Mouse (Mus musculus): Measurements from ENCODE around the gene Lifr.

Gene Lifr

DNA sequence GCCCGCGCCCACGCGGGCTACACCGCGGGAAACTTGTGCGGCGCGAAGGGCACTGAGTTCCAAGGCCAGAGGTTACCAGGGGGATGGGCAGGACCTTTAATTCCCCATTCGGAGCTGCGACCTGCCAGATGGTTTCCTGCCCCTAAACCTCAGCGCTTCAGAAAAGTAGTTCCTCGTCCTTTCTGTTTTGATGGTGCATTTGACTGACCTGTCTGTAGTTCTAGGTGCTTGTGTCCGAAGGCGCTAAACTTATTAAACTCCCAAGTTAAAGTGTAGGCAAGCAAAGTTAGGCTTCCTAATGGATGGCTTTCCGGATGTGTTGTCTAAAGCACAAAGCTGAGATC is 39.5 kb downstream of the Lifr start:
- no peak for DNase-seq

GRCm38 (mm10) chr15:7130691-7131225 is 40.3 kb downstream of the Lifr start:
- no peak for DNase-seq

DNA sequence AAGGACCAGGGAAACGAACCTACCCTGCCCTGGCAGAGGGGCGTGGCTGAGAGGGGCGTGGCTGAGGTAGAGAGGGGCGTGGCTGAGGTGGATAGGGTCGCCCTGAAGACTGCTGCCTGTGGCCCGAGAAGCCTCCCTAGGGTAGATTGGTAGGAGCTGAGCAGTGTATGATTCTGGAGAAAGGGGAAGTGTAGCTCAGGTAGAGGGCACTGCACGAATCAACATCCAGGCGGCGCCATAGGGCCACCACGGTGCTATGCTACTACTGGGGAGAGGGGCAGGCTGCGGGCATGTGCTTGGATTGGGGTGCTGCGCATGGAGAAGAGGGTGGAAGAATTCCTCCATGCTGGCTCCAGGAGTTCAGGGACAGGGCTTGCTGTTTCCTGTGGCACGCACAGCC is 42.3 kb downstream of the Lifr start:
- DNase-seq: peak; percentile 60

DNA sequence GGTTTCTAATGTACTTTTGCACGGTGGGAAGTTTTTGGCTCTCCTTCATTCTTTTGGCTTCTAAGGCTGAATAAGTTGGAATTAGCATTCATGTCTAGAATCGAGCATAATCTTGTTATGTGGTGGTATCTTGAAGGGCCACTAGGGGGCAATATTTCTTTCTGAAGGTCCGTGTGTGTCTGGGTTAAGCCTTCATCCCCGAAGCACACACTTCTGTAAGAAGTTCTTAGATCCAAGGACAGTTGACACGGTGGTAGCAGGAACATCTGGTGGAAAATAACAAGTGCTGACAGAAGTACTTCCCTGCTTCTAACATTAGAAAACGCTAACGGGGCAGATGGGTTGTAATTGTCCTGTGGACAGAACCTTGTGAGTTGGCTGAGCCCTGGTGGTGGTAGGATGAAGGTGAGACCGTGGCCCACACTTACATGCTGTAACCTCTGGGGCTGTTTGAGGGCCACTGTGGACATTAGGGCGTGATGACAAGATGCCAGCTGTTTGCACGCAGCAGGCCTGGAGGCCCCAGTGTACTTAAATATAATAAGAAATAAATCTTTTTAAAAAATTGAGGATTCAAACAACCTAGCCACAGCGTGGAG is 44.1 kb downstream of the Lifr start:
- DNase-seq: peak; percentile 82

DNA sequence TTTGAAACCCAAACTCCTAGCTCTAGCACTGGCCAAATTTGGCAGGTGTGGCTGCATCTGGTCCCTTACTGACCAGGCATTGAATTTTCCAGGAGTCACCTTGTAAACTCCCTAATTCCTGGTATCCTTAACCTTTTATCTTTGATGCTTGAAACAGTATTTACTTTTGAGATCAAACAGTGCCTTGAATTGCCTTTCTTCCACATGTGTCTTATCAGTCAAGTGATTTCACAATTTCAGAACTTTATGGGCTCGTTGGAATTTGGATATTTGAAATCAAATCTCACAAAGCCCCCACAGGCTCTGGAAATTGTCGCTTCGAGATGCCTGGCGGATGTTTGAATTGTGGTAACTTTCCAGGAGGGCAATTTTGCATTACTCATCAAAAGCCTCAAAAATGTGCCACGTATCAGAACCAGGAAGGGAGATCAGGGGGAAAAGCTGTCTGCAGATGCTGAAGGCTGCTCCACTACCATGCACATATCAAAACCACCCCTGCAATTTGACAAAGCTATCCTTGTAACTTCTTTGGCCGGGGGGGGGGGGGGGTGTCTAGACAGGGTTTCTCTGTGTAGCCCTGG is 45.7 kb downstream of the Lifr start:
- no peak for DNase-seq

GRCm38 (mm10) chr15:7136912-7137311 is 46.5 kb downstream of the Lifr start:
- DNase-seq: no peak

DNA sequence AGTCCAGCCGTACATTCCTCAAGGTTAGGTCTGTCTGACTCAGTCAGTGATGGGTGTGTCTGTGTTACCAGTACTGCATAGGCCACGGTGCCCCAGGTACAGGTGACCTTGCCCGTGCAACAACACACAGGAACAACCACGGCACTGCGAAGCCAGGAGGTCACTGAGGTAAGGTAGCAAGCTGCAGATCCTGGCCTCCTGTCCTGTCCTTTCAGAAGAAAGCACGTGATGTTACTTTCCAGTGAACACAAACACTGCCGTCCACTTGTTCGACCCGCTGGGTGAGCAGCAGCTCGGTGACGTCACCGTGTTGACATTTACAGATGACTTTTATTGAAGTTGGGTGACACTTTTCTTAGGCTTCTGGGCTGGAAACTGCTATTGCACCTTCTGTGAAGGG is 47.2 kb downstream of the Lifr start:
- peak; percentile 83 for DNase-seq

DNA sequence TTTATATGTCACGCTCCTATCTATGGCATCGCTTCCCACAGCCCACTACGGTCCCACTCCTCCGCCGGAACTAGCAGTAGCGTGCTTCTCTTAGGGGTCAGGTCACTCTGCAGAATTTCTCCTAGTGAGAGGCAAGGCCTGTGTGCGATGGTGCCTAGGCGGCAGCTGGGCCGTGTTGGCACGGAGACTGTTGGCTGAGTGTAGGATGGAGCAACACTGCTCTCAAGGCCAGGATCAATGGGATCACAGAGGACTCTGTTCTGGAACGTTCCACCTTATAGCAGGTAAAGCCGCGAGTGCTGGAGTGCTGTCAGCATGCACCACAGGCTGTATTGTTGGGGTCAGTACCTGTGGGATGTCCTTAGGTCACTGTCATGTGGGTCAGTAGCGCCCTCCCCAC is 48.1 kb downstream of the Lifr start:
- peak; percentile 60 for DNase-seq

DNA sequence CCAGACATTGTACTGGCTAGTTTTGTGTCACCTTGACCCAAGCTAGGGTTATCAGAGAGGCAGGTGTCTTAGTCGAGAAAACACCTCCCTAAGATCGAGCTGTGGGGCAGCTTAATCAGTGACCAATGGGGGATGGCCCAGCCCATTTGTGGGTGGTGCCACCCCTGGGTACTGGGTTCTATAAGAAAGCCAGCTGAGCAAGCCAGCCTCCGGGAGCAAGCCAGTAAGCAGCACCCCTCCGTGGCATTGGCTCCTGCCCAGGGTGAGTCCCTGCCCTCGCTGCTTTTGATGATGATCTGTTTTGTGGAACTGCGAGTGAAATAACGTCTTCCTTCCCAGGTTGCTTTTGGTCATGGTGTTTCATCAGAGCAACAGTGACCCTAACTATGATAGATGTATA is 49.9 kb downstream of the Lifr start:
- no peak for DNase-seq

GRCm38 (mm10) chr15:7141246-7141645 is 50.8 kb downstream of the Lifr start:
- DNase-seq: no peak

DNA sequence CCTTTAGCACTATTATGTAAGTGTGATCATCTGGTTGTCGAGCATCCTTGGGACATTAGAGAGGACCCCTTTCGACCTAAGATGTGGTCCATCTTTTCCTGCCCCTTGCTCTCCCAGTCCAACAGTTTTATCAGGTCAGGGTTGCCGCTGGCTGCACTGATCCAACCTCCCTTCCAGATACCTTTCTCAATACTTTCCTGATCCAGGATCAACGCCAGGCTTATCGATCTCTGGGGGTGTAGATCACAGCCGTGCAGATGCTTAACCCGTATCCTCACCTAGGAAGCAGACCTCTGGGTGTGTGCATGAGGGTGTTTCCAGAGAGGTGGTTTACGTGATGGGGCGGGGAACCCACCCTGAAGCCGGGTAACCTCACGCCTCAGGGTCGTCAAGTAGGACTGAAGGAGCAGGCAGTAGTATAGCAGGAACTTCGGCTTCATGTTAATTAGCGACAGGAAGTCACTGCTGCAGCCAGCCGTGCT is 53.3 kb downstream of the Lifr start:
- DNase-seq: no peak

DNA sequence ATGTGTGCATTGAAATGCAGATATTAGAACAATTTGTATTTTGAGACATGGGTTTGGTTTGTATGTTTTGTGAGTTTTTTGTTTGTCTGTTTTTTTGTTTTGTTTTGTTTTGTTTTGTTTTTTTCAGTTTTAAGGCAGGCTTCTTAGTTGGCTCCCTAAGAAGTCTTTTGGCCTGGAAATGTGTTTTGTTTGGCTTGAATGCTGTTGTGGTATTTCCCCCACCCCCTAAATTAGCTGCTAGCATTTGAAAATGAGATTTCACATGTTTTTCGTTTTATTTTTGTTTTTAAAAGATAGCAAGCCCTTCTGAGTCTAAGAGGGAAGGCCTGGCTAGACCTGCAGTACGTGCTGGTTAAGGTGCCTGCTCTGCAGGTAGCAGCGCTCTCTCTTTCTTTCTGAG is 54.1 kb downstream of the Lifr start:
- DNase-seq: no peak

- peak; percentile 56 for DNase-seq
These were observed 54.5 kb downstream of the Lifr start for GRCm38 (mm10) chr15:7144942-7145341.

GRCm38 (mm10) chr15:7145555-7145954 is 55.1 kb downstream of the Lifr start:
- peak; percentile 55 for DNase-seq

DNA sequence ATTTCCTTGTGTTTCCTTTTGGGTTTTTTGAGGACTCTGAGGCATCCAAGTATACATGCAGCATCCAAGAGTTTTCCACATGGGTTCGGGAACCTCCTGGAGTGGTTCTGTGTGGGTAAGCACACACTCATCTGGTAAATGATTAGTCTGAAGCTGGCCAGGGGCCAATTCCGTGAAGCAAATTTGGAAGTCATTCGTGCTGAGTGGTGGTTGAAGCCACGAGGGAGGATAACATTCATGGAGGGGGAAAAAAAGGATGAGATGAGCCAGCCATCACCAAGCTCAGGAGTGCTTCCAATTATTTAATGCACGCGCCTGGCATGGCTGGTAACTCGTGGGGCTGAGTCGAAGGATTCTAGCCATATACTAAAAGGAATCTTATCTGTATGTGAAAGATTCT is 56.1 kb downstream of the Lifr start:
- DNase-seq: peak; percentile 52

GRCm38 (mm10) chr15:7149796-7150195 is 59.4 kb downstream of the Lifr start:
- no peak for DNase-seq

- DNase-seq: no peak
These were observed 60.2 kb downstream of the Lifr start for GRCm38 (mm10) chr15:7150591-7150990.

GRCm38 (mm10) chr15:7152116-7152760 is 61.8 kb downstream of the Lifr start:
- DNase-seq: no peak

- DNase-seq: no peak
These were observed 63.8 kb downstream of the Lifr start for GRCm38 (mm10) chr15:7154010-7154736.

DNA sequence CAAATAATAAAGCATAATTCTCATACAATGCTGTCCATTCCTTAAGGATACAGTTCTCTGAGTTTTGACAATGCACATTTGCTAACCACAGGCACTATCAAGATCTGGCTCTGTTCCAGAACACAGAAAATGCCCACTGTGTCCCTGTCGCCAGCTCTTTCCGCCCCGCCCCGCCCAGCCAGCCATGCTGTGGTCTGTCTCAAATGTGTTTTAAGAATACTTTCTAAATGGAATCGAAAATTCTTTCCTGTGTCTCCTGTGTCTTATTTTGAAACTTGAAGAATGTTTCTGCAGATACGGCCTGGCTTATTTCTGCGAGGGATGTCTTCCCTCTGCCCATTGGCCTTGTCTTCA is 64.3 kb downstream of the Lifr start:
- DNase-seq: peak; percentile 90

GRCm38 (mm10) chr15:7157658-7158057 is 67.2 kb downstream of the Lifr start:
- no peak for DNase-seq

- DNase-seq: no peak
These were observed 69.5 kb downstream of the Lifr start for GRCm38 (mm10) chr15:7159869-7160268.

DNA sequence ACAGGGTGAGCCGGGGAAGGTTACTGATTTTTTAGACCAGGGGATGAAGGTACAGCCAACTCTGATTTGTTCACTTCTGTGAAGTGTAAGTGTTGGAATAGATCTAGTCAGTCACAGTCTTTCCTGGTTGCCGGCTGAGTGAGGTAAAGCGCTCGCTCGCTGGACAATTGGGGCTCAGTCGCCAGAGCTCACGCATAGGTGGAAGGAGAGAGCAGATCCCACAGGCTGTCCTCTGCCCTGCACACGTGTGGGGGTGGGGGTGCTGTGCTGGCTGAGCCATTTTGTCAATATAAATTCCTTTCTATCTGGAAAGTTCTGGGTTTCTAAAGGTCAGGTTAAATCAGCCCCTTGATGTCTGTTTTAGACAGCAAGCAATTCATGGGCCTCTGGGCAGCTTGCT is 69.9 kb downstream of the Lifr start:
- DNase-seq: no peak

GRCm38 (mm10) chr15:7163851-7164250 is 73.4 kb downstream of the Lifr start:
- DNase-seq: no peak
